Mouse (Mus musculus): Measurements from ENCODE around the gene Pak6.

DNA sequence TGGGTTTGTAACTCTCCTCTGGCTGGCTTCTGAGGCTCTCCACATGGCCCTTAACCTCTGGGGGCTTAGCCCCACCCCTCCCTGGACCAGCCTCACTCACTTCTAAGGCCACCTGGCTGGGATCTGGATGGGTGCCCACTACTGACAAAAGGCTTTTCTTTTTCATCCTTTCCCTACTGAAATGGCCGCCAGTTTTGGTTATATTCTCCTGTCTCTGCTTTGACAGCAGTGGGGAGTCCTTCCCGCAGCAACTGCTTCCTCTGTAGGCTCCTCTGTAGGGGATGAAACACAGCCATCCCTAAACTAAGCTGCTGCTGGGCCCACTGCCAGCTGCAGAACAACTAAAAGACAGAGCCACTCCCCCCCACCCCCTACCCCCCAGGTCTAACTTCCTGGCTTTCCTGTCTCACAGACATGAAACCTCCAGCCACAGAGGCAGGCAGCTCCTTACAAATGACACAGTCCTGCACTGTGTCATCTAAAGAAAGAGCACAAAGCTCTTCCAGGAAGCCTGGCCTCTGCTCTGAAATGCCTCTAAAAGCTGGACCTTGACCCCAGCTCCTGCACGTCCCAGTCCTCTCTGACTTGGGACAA lies 6.3 kb upstream of the Pak6 start:
- TF ChIP-seq CTCF (IDR thresholded peaks at IDR 0.05; ENCODE audit: control insufficient read depth, insufficient read depth, low read length): no peak
- no peak for TF ChIP-seq POLR2A (IDR thresholded peaks at IDR 0.05; ENCODE audit: borderline replicate concordance, control insufficient read depth, low read depth, low read length)
